Mouse (Mus musculus): Measurements from ENCODE around the gene Snx6.
"Not testable (repeated sequence)": the region's sequence is repeated elsewhere in the genome, so short reads cannot be mapped to it uniquely, and the experiment has no call there.

Snx6 gene

DNA sequence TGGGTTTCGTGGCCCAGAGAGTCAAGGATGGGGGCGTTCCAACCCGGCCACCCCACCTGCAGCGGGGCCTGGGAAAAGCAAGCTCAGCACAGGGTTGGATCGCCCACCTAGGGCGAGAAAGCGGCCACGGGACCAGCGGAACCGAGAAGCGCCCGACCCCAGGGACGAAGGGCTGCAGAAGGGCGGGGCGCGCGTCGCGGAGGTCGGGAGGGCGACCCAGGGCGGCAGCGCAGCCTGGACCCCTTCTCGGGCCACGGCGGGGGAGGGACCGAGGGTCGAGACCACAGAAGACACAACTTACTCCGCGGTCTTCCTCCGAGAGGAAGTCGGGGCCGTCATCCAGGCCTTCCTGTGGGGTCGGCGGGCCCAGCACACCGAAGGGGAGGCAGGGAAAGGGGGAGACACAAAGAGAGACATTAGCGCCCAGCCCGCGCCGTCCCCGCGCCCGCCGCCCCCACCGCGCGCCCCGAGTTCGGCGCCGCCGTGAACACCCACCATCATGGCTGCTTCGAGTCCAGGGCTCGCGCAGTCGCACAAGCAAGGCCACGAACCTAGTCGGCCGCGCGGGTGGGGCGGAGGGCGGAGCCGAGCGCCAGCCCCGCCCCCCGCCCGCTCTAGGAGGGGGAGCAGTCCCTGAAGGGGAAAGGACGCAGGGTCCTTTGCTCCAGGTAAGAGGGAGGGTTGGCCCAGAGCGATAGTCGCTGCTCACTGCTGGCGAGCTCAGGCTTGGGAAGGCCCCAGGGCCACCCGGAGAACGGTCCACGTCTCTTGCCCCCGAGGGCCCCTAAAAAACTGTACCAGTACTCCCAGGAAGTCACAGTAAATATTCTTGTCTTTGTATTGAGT lies at the start of gene Snx6:
TSS of gene Snx6 (minus strand) at position 551 of the 846 bp plus-strand sequence.
- peak; percentile 77 for DNase-seq (ENCODE audit: low spot score)

DNA sequence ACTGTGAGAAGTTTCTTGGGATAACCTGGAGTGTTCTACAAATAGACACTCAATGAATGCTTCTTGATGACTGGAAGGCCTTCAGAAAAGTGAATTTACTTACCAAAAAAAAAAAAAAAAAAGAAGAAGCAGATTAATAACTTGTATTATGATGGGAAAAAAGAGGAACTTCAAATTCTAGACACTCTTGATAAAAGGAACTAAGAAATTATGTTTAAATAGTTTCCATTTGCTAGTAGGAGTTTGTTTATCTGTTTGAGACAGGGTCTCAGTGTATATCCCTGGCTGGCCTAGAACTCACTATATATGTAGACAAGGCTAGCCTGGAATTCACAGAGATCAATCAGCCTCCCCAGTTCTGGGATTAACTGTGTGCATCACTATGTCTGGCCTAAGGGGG lies 48.9 kb upstream of the Snx6 start:
- DNase-seq (ENCODE audit: low spot score): no peak

DNA sequence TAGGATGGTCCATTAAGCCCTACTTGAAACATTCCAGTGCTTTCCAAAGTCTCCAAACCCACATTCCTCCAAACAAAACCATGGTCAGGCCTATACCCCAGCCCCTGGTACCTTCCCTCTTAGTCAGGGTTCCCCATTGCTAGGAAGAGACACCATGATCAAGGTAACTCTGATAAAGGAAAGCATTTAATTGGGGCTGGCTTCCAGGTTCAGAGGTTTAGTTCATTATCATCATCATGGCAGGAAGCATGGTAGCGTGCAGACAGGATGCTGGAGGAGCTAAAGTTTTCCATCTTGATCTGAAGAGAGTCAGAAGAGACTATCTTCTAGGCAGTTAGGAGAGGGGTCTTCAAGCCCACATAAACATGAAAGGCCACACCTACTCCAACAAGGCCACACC lies 46.1 kb upstream of the Snx6 start:
- DNase-seq (ENCODE audit: low spot score): no peak

DNA sequence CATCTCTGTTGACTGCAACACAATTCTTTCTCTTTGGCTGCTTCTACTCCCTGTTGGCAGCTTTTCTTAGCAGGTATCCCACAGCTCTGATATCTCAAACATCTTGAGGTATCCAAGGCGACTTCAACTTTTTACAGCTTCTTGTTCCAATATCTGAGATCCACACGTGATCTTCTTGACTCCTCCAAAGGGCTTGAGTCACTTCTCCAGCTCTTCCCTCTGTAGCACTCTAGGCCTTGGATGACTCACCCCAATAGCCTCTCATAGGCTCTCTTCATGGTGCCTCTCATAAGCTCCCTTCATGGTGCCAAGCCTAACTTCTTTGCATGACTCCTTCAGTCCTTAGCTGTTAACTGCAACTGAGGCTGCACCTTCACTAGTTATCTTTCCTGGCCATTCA lies 44.3 kb upstream of the Snx6 start:
- no peak for DNase-seq (ENCODE audit: low spot score)

DNA sequence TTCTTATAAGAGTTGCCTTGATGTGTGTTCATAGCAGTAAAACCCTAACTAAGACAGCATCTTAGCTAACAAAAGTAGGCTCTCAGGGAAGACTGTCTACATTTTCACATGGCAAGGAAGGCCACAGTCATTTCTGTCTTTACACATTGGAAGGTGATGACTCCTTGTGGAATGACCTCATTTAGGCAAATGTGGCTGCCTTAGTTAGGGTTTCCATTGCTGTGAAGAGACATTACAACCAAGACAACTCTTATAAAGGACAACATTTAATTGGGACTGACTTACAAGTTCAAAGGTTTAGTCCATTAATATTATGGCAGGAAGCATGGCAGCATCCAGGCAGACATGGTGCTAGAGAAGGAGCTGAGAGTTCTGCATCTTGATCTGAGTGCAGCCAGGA lies 43.4 kb upstream of the Snx6 start:
- no peak for DNase-seq (ENCODE audit: low spot score)

DNA sequence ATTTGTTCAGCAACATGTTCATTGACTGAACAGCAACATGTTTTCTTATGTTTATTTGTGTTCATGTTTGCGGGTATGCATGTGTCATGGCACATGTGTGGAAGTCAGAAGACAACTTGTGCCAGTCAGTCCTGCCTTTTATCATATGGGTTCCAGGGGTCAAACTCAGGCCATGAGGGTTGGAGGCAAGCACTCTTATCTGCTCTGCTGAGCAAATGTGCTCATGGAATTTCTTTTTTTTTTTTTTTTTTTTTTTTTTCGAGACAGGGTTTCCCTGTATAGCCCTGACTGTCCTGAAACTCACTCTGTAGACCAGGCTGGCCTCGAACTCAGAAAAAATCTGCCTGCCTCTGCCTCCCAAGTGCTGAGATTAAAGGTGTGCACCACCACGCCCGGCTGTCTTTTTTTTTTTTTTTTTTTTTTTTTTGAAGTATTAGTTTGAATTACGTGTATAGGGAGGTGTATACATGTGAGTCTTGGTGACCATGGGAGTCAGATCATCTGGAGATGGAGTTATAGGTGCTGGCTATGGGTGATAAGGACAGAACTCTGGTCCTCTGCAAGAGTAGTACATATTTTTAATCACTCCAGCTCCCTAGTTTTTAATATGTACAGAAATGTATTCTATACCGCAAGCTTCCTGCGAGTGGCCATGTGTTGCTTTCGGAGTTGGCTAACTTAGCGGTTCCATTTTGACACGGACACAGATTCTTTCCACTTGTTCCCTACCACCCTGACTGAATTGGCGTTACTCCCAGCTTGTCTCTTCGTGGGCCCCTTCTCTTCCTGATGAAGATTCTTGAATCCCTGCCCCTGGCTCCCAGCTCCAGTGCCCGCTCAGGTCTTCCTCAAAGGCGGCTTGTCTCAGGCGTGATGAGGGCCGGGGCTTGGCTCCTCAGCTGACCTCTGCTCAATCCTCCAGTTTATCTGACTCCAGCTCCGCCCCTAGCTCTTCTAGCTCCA lies 40.4 kb upstream of the Snx6 start:
- no peak for DNase-seq (ENCODE audit: low spot score)

DNA sequence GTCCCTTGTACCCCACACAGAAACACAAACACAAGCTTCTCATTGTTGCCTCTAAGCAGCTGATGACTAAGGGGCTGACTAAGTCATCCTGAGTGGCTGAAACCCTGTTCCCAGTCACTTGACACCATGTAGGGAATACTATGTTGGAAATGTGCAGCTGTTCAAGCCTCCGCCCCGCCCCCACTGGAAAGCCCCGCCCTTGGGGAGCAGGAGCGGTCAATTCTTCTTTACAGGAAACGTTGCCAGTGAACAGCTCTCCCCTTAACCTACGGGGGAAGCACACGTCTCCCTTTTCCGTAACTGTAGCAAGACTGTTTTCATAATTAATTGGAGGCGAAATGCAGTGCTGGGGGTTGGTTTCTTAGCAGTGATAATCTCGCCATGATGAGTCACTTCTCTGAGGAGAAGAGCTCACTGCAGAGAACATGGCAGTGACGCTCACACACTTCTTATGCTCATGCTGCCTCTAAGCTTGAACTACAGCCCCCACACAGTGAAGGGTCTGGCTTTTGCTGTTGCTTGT lies 39.5 kb upstream of the Snx6 start:
- DNase-seq (ENCODE audit: low spot score): no peak

DNA sequence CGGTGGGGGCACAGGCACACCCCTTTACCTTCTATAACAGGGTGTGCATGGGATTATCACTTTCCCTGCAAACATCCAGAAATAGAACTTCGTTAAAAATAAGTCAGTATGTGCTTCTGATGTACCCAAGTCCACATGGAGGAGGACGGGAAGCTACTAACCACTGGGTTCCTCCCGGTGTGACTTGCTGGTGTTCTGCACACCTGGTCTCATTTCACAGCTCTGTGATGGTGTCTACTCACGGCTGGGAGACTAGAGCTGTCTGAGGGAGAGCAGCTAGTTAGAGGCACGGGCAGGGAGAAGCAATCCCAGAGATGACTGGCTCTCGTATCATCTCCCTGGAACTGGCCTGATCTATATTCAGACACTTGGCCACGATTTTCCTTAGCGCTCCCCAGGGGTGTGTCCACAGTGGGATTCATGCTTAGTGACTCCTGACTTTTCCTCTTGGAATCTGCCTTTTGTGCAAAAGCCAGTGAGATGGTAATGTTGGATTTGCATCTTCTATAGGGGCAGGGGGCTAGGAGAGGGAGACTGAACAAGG lies 38.4 kb upstream of the Snx6 start:
- DNase-seq (ENCODE audit: low spot score): no peak

DNA sequence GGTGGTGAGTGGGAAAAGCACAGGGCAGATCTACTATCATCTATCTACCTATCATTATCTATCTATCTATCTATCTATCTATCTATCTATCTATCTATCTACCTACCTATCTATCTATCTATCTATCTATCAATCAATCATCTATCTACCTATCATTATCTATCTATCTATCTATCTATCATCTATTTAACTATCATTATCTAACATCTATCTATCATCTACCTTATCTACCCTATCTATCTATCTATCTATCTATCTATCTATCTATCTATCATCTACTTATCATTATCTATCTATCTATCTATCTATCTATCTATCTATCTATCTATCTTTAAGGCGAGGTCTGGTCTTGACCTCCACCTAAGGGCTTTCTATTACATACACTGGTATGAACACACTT lies 36.4 kb upstream of the Snx6 start:
- not testable (repeated sequence) for DNase-seq (ENCODE audit: low spot score)

DNA sequence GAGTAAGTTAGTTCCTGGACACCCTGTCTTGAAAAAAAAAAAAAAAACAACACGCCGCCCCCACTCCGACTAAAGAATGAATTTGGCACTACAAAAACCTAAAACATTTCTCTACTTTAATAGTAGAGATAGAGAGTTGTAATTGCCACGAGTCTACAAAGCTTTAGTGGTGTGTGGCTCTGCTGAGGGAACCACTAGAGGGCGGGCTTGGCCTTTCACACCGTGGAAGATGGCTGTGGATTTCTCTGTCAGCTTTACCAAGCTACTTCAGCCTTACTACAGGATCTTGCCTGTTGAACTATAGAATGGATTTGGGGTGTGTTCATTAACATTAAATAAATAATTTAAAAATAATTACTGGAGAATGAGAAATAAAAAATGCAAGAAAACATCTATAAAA lies 35.1 kb upstream of the Snx6 start:
- peak; percentile 69 for DNase-seq (ENCODE audit: low spot score)

DNA sequence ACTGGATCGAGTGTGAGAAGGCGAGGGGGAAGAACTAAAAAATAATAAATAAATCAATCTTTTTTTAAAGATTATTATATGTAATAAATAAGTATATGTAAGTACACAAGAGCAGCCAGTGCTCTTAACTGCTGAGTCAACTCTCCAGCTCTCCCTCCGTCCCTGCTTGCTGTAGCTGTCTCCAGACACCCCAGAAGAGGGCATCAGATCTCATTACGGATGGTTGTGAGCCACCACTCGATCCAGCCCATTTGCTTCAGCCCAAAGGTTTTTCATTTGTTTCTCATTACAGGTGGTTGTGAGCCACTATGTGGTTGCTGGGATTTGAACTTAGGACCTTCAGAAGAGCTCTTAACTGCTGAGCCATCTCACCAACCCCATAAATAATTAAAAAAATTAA lies 34.4 kb upstream of the Snx6 start:
- DNase-seq (ENCODE audit: low spot score): no peak

DNA sequence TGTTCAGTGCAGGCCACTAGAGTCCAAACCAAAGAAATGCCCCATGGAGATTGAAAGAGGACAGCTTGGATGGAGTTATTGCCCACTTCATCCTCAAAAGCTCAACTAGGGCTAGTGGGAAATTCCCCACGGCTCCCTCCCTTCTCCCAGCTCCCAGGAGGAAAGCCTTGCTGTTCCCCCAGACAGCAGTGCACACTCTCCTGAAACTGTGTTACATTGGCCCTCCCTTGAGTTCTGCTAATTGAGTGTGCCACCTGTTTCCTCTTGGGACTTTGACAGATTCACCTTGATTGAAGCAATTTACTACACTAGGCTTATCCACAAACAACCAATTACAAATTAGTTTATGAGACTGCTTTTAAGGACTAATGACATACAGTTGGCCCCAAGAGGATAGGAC lies 32.5 kb upstream of the Snx6 start:
- no peak for DNase-seq (ENCODE audit: low spot score)

DNA sequence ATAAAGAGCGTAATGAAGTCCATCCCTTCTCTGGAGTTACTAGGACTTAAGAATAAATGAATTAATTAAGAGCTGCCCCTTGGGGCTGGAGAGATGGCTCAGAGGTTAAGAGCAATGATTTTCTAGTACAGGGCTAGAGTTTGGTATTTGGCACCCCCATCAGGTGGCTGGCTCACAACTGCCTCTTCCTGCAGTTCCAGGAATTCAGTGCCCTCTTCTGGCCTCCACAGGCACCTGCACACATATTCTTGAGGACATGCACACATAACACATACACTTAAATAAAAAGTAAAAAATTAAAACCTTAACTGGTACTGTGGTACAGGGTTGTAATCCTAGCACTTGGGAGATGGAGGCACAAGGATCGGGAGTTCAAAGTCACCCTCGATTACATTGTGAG lies 29.7 kb upstream of the Snx6 start:
- no peak for DNase-seq (ENCODE audit: low spot score)

DNA sequence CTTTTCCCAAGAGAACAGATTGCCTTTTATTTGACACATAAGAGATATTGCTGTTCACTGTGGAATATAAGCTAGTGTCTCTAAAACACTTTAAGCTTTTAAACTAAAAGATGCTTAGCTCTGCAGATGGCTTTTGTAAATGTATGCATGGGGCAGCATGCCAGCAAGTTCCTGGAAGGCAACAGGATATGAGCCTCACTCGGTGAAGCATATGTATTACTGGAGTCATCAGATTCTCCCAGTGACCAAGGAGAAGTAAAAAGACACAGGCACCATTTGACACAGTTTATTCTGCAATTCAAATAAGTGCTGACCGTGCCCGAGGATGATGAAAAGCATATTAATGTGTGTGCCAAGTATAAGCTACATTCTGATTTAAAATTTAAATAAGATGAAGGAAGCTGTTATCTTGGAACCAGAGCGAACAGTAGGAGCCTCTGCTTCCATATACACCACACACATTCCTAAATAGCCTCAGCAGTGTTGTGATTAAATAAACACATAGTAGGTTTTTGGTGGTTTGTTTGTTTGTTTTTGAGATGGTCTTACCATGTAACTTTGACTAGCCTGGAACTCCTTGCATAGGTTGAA lies 27.4 kb upstream of the Snx6 start:
- no peak for DNase-seq (ENCODE audit: low spot score)

DNA sequence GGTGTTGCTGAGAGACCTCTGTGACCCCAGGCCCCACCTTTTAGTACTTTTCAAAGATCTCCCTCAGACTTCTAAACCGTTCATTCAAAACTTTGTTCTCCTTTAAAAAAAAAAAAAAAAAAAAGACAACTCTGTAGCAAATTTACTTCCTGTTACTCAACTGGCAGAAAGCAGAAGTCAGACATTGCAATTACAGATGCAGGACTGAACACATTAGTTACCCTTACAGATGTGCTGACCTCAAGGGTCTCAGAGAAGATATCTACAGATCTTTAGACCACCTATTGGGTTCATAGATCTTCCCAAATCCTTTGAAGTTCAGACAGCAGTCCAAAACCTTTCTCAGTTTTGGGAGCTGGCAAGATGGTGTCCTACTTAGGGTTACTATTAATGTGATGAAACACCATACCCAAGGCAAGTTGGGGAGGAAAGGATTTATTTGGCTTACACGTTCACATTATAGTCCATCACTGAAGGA lies 25.2 kb upstream of the Snx6 start:
- no peak for DNase-seq (ENCODE audit: low spot score)

DNA sequence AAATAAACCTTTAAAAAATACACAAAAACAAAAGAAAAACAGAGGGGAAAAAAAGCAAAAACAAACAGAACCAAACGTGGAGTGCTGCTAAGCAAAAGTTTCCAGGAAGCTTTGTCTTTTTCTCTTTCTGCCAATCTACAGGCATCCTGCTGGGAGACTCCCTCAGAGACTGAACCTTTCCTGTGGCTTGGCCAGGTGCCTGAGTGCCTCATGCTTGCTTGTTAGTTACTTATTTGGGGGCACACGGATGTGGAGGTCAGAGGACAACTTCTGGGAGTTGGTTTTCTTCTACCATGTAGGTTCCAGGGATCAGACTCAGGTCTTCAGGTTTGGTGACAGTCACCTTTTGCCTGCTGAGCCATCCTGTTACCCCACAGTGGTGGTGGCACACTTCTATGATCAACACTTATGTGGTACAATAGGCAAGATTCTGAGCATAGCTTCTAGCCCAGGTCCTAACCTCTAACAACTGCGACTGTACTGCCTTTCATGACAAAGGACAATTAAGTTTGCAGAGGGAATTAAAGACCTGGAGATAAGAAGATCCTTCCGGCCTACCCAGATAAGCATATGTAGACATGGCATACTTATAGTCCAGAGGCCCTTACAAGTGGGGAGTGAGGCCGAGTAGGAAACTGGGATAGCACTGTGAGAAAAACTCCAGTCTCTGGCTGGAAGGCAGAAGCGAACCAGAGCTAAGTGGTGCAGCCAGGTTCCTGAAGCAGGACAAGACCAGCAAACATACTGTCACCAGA lies 23.9 kb upstream of the Snx6 start:
- DNase-seq (ENCODE audit: low spot score): no peak

DNA sequence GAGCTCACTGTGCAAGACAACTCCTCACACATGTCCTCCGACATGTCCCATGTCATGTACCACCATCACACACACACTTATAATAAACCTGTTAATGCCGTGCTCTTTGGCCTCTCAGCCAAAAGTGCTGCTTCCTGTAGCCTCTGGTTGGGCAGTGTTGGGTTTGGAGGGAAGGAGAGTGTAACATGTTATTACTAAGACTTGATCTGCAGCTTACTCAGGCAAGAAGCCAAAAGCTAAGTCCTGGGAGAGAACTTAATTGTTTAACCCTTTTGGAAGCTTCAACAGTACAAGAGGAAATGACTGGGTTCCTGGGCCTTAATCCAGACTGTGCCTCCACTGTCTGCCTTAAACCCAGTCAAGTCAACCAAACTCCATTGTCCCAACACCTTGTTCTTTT lies 14.6 kb upstream of the Snx6 start:
- DNase-seq (ENCODE audit: low spot score): no peak

DNA sequence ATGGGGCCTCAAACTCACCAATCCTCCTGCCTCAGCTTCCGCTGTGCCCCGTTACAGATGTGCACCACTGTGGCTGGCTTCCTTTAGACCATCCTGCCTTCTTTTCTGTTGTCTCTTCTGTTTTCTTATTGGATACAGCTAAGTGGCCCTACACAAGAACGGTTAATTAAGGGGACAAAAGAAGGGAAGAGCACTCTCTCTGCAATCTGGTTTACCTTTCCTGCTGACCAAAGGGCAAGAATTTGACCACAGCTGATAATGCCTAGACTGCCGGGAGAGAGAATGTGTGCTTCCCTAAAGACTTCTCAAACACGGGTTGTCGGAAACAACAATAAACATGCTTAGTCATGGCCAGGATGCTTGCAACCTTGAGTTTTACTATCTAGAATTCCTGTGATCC lies 12.0 kb upstream of the Snx6 start:
- DNase-seq (ENCODE audit: low spot score): no peak

DNA sequence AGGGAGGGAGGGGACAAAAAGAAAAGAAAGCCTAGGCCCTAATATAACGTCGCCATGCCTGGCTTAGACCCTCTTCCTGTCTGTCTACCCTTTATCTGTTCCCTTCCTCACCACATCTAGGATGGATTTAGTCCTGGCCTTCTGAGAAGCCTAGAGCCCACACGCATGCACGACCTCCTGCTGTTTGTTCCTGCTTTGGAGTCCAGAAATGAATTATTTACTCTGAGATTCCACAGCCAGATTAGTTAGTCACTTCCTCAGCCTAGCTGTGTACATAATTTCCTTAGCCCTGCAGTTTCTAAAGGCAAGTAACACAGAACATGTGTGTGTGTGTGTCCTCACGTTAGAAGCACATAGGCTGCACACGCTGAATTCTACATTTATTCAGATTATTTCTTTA lies 10.6 kb upstream of the Snx6 start:
- DNase-seq (ENCODE audit: low spot score): no peak

DNA sequence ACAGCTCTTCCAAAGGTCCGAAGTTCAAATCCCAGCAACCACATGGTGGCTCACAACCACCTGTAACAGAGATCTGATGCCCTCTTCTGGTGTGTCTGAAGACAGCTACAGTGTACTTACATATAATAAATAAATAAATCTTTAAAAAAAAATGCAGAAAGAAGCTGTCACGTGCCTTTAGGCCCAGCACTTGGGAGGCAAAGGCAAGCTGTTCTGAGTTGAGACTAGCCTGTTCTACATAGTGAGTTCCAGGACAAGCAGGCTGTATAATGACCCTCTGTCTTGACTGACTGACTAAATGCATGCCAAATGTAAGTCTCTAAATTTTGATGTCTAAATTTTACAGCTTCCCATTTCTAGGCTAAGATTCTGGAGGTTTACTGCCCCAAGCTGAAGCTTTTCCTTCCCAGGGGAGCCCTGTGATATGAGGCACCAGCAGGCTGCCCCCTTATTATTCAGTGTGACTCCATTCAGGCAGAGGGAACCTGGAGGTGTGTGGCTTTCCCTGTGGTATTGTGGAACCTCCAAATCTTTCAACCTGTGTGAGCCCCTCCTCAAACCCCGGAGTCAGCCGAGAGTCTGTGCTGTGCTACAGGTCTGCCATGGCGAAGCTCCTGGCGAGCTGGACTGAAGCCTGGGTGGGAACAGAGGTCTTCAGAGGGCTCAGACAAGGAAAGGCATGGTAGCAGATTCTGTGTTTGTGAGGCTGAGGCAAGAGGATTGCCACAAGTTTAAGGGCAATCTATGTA lies 9.9 kb upstream of the Snx6 start:
- DNase-seq (ENCODE audit: low spot score): no peak

DNA sequence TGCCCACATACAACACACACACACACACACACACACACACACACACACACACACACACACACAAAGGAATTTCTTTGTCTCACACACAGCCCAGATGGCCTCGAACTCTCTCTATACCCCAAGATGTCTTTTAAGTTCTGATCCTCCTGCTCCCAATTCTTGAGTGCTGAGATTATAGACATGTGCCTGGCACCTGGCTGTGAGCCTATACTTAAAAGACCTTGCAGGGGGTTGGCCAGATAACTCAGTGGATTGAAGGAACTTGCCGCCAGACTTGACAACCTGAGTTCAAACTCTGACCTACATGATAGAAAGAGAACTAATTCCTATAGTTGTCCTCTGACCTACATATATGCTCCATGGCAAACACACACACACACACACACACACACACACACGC lies 8.0 kb upstream of the Snx6 start:
- no peak for DNase-seq (ENCODE audit: low spot score)

All from c-Kit-positive CD71-positive TER-119-positive erythroid progenitor cells, embryonic 14.5 days (primary cell).